Mouse (Mus musculus) liver, embryonic 11.5 days (tissue): ENCODE data around the gene Shc1. TPM values are rescaled to one million over a fixed set of nuclear protein-coding genes. Genes with fewer than 3 reads are reported as not detected.

ENCODE experiments used
- ATAC-seq: fragments of 200-750 bp; cut with Nextera tagmentation; replicated peaks from 2 replicates; pipeline ENCODE4 v1.8.0; 2017; ENCODE audit warnings: moderate number of reproducible peaks, mild to moderate bottlenecking, moderate TSS enrichment, moderate library complexity; ENCODE audit not compliant: low FRiP score
- DNase-seq: peaks from one replicate; pipeline ENCODE4 v3.0.0-alpha.2; 2017; ENCODE audit warnings: low spot score
- H3K27ac ChIP-seq: fragments of 300-500 bp; sonication (generic); 2 replicates; pipeline ENCODE4 v1.5.1; 2014; ENCODE audit warnings: mild to moderate bottlenecking, low read depth, low read length, control low read depth
- H3K27me3 ChIP-seq: fragments of 300-500 bp; sonication (generic); replicated peaks from 2 replicates; pipeline ENCODE4 v1.6.1; 2014; ENCODE audit warnings: low read length, mixed read lengths; ENCODE audit not compliant: control insufficient read depth, insufficient read depth
- H3K36me3 ChIP-seq: fragments of 300-500 bp; sonication (generic); 2 replicates; pipeline ENCODE4 v1.6.1; 2014; ENCODE audit warnings: mild to moderate bottlenecking, low read length, moderate library complexity, mixed read lengths; ENCODE audit not compliant: control insufficient read depth, insufficient read depth
- H3K4me1 ChIP-seq: fragments of 300-500 bp; sonication (generic); replicated peaks from 2 replicates; pipeline ENCODE4 v1.6.1; 2014; ENCODE audit warnings: low read length, mixed read lengths; ENCODE audit not compliant: control insufficient read depth, insufficient read depth
- H3K4me2 ChIP-seq: fragments of 300-500 bp; sonication (generic); 2 replicates; pipeline ENCODE4 v1.6.1; 2014; ENCODE audit warnings: mild to moderate bottlenecking, control low read depth, moderate library complexity
- H3K4me3 ChIP-seq: fragments of 300-500 bp; sonication (generic); 2 replicates; pipeline ENCODE4 v1.5.1; 2014; ENCODE audit warnings: low read depth, low read length, control low read depth
- H3K9ac ChIP-seq: fragments of 300-500 bp; sonication (generic); 2 replicates; pipeline ENCODE4 v1.6.1; 2014; ENCODE audit warnings: low read depth, low read length, control low read depth
- H3K9me3 ChIP-seq: fragments of 300-500 bp; sonication (generic); 2 replicates; pipeline ENCODE4 v1.6.1; 2016; ENCODE audit warnings: low read length, inconsistent platforms, mixed read lengths; ENCODE audit not compliant: control insufficient read depth
- WGBS: fragments of 180-500 bp; shearing (Covaris S2); extraction: QIAGEN DNeasy Blood & Tissue Kit; methylation state at CpG from one replicate; pipeline ENCODE4 v1.1.7; 2014; 5-methylcytosine and 5-hydroxymethylcytosine counted together
- polyA plus RNA-seq: library from polyadenylated mRNA; unstranded; fragments of >200 nt; fragmentation: Nextera tagmentation; extraction: Ambion mirVana; gene quantifications from 2 replicates; pipeline ENCODE4 v1.2.1, GENCODE M21; 2014

Gene Shc1
- polyA plus RNA-seq, 1 experiment from 2014 or later, result 75.6 TPM

- Histone ChIP-seq H3K4me3 (peak overlapping the region; percentile 63), H3K27ac (peak overlapping the region; percentile 95), H3K4me1 (peaks cover 51% of the 10 kb centered on the region), H3K36me3 (peaks cover 17% of the 10 kb centered on the region), H3K9me3 (no peaks in the 10 kb centered on the region), H3K9ac (peak overlapping the region; percentile 75), H3K4me2 (peak overlapping the region; percentile 98), H3K27me3 (no peaks in the 10 kb centered on the region)
- DNase-seq (no peak), ATAC-seq (no peak)
- WGBS, result 22% methylated on average over 3 of the region's 3 CpGs
These were observed 1.7 kb downstream of the Shc1 start for GRCm38 (mm10) chr3:89419981-89420380.

GRCm38 (mm10) chr3:89420421-89420820 lies 2.2 kb downstream of the Shc1 start:
- H3K9ac ChIP-seq, result peak overlapping the region; percentile 78; the same call in 1 of the 2 replicates
- peak overlapping the region; percentile 95 for H3K27ac ChIP-seq
- ATAC-seq, result no peak
- no peaks in the 10 kb centered on the region for H3K27me3 ChIP-seq
- H3K9me3 ChIP-seq, result no peaks in the 10 kb centered on the region
- H3K4me2 ChIP-seq, result peak overlapping the region; percentile 98
- peak overlapping the region; percentile 64 for H3K4me3 ChIP-seq
- peaks cover 54% of the 10 kb centered on the region for H3K4me1 ChIP-seq
- 33% methylated on average over 2 of the region's 2 CpGs for WGBS
- DNase-seq, result no peak
- H3K36me3 ChIP-seq, result peaks cover 13% of the 10 kb centered on the region

GRCm38 (mm10) chr3:89421002-89421774 lies 2.9 kb downstream of the Shc1 start:
- 5% methylated on average over 11 of the region's 11 CpGs for WGBS
- H3K36me3 ChIP-seq, result peaks cover 6% of the 10 kb centered on the region
- peak overlapping the region; percentile 78 for H3K9ac ChIP-seq
- H3K27ac ChIP-seq, result peak overlapping the region; percentile 91
- peak overlapping the region; percentile 98 for H3K4me2 ChIP-seq
- H3K9me3 ChIP-seq, result no peaks in the 10 kb centered on the region
- H3K4me1 ChIP-seq, result peaks cover 55% of the 10 kb centered on the region
- peak; percentile 78 for ATAC-seq
- H3K27me3 ChIP-seq, result no peaks in the 10 kb centered on the region
- peak overlapping the region; percentile 64 for H3K4me3 ChIP-seq
- DNase-seq, result peak; percentile 73

- peak overlapping the region; percentile 64 for H3K4me3 ChIP-seq
- DNase-seq (no peak), ATAC-seq (no peak)
- H3K9ac ChIP-seq, result peak overlapping the region; percentile 78
- WGBS, result 14% methylated on average over 22 of the region's 22 CpGs
- peak overlapping the region; percentile 98 for H3K4me2 ChIP-seq
- peaks cover 55% of the 10 kb centered on the region for H3K4me1 ChIP-seq
- H3K9me3 ChIP-seq, result no peaks in the 10 kb centered on the region
- peak overlapping the region; percentile 91 for H3K27ac ChIP-seq
- H3K36me3 ChIP-seq, result peaks cover 3% of the 10 kb centered on the region
- H3K27me3 ChIP-seq, result no peaks in the 10 kb centered on the region
These were observed 3.7 kb downstream of the Shc1 start for GRCm38 (mm10) chr3:89421810-89422473.

DNA sequence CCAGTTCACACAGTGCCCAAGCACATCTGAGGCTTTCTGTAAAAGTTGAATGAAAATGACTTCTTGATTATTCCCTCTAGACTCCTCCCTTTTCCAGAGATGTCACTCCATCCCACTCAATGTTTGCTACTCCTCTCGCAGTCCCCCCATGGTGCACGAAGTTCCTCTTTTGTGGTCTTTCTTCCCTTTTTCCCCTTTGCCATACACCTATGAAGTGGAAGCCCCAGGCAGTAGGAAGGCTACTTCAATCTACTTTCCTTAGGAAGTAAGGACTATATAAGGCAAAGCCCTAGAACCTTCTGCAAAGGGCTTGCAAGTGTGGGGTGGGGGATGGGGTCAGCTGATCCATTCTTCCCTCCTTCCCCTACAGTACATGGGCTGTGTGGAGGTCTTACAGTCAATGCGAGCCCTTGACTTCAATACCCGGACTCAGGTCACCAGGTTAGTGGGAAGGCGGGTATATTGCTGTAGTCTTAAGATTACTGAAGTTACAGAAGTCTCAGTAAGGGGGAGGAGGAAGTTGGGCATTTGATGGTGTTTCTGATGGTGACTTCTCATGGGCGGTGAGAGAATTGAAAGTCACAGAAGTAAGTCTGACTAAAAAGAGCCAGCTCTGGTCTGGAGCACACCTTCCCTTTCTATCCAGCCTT lies 4.4 kb downstream of the Shc1 start:
- H3K36me3 ChIP-seq, result peaks cover 10% of the 10 kb centered on the region
- WGBS, result 58% methylated on average over 6 of the region's 6 CpGs

DNA sequence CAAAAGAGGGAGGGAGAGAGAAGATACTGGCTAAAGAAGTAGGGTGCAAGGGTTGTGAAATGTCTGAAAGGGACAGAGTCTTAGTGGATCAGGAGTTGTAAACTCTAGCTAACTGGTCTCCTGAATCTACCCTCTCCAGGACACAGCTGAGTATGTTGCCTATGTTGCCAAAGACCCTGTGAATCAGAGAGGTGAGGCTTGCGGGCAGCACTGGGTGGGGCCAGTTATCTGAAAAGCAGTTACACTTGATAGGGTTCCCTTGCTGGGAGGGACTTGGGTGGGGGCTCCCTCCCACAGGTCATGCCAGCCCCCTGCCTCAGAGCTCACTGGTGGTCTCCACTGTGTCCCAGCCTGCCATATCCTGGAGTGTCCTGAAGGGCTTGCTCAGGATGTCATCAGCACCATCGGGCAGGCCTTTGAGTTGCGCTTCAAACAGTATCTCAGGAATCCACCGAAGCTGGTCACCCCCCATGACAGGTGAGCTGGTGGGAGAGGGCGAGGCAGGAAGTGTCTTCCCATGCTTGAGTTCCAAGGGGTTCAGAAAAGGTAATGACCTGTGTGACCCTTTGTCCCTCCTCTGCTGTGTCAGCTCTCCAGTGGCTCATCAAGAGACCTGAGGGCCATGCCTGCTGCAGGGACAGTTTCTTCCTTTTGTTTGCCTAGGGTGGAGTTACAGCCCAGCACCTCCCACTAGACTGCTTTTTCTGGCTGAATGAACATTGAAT lies 6.3 kb downstream of the Shc1 start:
- peaks cover 57% of the 10 kb centered on the region for H3K4me1 ChIP-seq
- H3K4me3 ChIP-seq, result peak overlapping the region; percentile 64
- peak overlapping the region; percentile 4; the same call in 1 of the 2 replicates for H3K9ac ChIP-seq
- peak overlapping the region; percentile 98 for H3K4me2 ChIP-seq
- DNase-seq (no peak), ATAC-seq (peak; percentile 40)
- H3K27me3 ChIP-seq, result no peaks in the 10 kb centered on the region
- peaks cover 14% of the 10 kb centered on the region for H3K36me3 ChIP-seq
- H3K9me3 ChIP-seq, result no peaks in the 10 kb centered on the region
- peak overlapping the region; percentile 82 for H3K27ac ChIP-seq
- WGBS, result 73% methylated on average over 5 of the region's 5 CpGs

More for the DNA sequence above, 4.4 kb downstream of the Shc1 start:
- H3K27ac ChIP-seq, result peak overlapping the region; percentile 91; the same call in 1 of the 2 replicates
- peak overlapping the region; percentile 64 for H3K4me3 ChIP-seq
- H3K9ac ChIP-seq, result peak overlapping the region; percentile 78
- no peaks in the 10 kb centered on the region for H3K9me3 ChIP-seq
- DNase-seq, result no peak
- peak overlapping the region; percentile 98 for H3K4me2 ChIP-seq
- no peaks in the 10 kb centered on the region for H3K27me3 ChIP-seq
- H3K4me1 ChIP-seq, result peaks cover 57% of the 10 kb centered on the region
- no peak for ATAC-seq

GRCm38 (mm10) chr3:89425141-89425525 lies 6.9 kb downstream of the Shc1 start:
- Histone ChIP-seq H3K27me3 (no peaks in the 10 kb centered on the region), H3K9me3 (no peaks in the 10 kb centered on the region), H3K4me1 (peaks cover 53% of the 10 kb centered on the region), H3K4me3 (peak overlapping the region; percentile 64), H3K27ac (peak overlapping the region; percentile 82), H3K4me2 (peak overlapping the region; percentile 98), H3K9ac (peak overlapping the region; percentile 10), H3K36me3 (peaks cover 14% of the 10 kb centered on the region)
- DNase-seq, result no peak
- WGBS, result 84% methylated on average over 5 of the region's 5 CpGs
- no peak for ATAC-seq

GRCm38 (mm10) chr3:89425876-89426275 lies 7.6 kb downstream of the Shc1 start:
- H3K9me3 ChIP-seq, result no peaks in the 10 kb centered on the region
- peaks cover 14% of the 10 kb centered on the region for H3K36me3 ChIP-seq
- DNase-seq (no peak), ATAC-seq (peak; percentile 22; the same call in 1 of the 2 replicates)
- H3K27ac ChIP-seq, result peak overlapping the region; percentile 82
- H3K4me2 ChIP-seq, result peak overlapping the region; percentile 98
- peak overlapping the region; percentile 64 for H3K4me3 ChIP-seq
- H3K4me1 ChIP-seq, result peaks cover 52% of the 10 kb centered on the region
- peak overlapping the region; percentile 57 for H3K9ac ChIP-seq
- no peaks in the 10 kb centered on the region for H3K27me3 ChIP-seq
- WGBS, result 40% methylated on average over 4 of the region's 4 CpGs
